Mouse (Mus musculus) ES-Bruce4 (cell line): ENCODE measurements at regions not wholly inside any gene's neighbourhood (a gene's known extent, or its start where the extent isn't known, plus 50 kb on each side); places are given as distances from the start of the nearest gene placed in this dataset.

ENCODE experiments used
- H3K27ac ChIP-seq: 2 replicates; pipeline ENCODE4 v1.5.1; 2012; ENCODE audit warnings: low read length, inconsistent platforms; ENCODE audit not compliant: insufficient read depth
- H3K27me3 ChIP-seq: 2 replicates; pipeline ENCODE4 v1.6.1; 2012; ENCODE audit warnings: mild to moderate bottlenecking, low read length, inconsistent platforms; ENCODE audit not compliant: control insufficient read depth, poor library complexity, insufficient read depth, severe bottlenecking
- H3K36me3 ChIP-seq: 2 replicates; pipeline ENCODE4 v1.6.1; 2012; ENCODE audit warnings: inconsistent platforms, mild to moderate bottlenecking, low read length, moderate library complexity; ENCODE audit not compliant: control insufficient read depth, poor library complexity, insufficient read depth, severe bottlenecking
- H3K4me1 ChIP-seq: one replicate; pipeline ENCODE4 v1.8.1; 2011; ENCODE audit warnings: low read length; ENCODE audit not compliant: control insufficient read depth, insufficient read depth
- H3K4me3 ChIP-seq: 2 replicates; pipeline ENCODE4 v1.5.1; 2011; ENCODE audit warnings: low read depth, mild to moderate bottlenecking, low read length
- H3K9ac ChIP-seq: 2 replicates; pipeline ENCODE4 v1.6.1; 2012; ENCODE audit warnings: low read depth, mild to moderate bottlenecking, inconsistent platforms; ENCODE audit not compliant: poor library complexity, severe bottlenecking
- H3K9me3 ChIP-seq: replicated peaks from 2 replicates; pipeline ENCODE4 v1.6.1; 2012; ENCODE audit warnings: mild to moderate bottlenecking, low read length, inconsistent platforms; ENCODE audit not compliant: control insufficient read depth, poor library complexity, insufficient read depth, severe bottlenecking
- CTCF ChIP-seq: IDR thresholded peaks from one replicate; pipeline ENCODE4 v1.8.1; 2011; ENCODE audit warnings: low read depth, low read length
- EP300 ChIP-seq: IDR thresholded peaks from 2 replicates; pipeline ENCODE4 v1.6.1; 2011; ENCODE audit warnings: low read depth, low read length; ENCODE audit not compliant: insufficient read depth
- POLR2A ChIP-seq: IDR thresholded peaks from one replicate; pipeline ENCODE4 v1.8.1; 2011; ENCODE audit warnings: low read length; ENCODE audit not compliant: insufficient read depth

GRCm38 (mm10) chr11:111175566-111175965 lies 109.6 kb downstream of the Kcnj2 start:
- no peaks in the 10 kb centered on the region for H3K36me3 ChIP-seq
- H3K27ac ChIP-seq = no peak overlapping the region
- H3K27me3 ChIP-seq = no peaks in the 10 kb centered on the region
- TF ChIP-seq POLR2A (no peak), EP300 (no peak), CTCF (no peak)
- no peak overlapping the region for H3K4me3 ChIP-seq
- H3K9ac ChIP-seq = no peak overlapping the region
- H3K9me3 ChIP-seq = no peaks in the 10 kb centered on the region
- H3K4me1 ChIP-seq = no peaks in the 10 kb centered on the region

- no peak overlapping the region for H3K27ac ChIP-seq
- TF ChIP-seq CTCF = no peak
- peaks cover 11% of the 10 kb centered on the region for H3K9me3 ChIP-seq
- H3K36me3 ChIP-seq = no peaks in the 10 kb centered on the region
- H3K9ac ChIP-seq = no peak overlapping the region
- no peak overlapping the region for H3K4me3 ChIP-seq
- no peaks in the 10 kb centered on the region for H3K27me3 ChIP-seq
- no peaks in the 10 kb centered on the region for H3K4me1 ChIP-seq
Observed at GRCm38 (mm10) chr11:111177516-111177915, 111.6 kb downstream of the Kcnj2 start.

DNA sequence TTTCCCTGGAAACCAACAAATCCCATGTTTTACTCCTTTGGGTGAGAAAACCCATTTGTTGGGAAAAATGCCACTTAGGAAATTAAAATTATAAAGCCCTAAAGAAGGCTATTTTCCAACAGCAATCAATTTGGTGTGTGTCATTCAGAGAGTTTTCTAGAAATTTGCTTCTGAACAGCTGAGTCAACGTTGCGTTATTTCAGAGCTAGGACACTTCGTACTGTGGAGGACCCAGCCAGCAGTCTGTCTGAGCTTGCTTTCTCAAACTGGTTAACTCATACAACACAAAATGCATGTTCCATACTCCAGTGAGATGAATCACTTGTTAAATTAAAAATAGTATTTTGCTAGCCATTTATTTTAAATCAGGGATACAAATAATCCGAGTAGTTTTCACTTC lies 131.5 kb downstream of the Kcnj2 start:
- H3K4me1 ChIP-seq = no peaks in the 10 kb centered on the region
- H3K9me3 ChIP-seq = no peaks in the 10 kb centered on the region
- no peak overlapping the region for H3K27ac ChIP-seq
- TF ChIP-seq CTCF (no peak), POLR2A (no peak), EP300 (no peak)
- H3K9ac ChIP-seq = no peak overlapping the region
- H3K27me3 ChIP-seq = no peaks in the 10 kb centered on the region
- H3K4me3 ChIP-seq = no peak overlapping the region
- H3K36me3 ChIP-seq = no peaks in the 10 kb centered on the region

DNA sequence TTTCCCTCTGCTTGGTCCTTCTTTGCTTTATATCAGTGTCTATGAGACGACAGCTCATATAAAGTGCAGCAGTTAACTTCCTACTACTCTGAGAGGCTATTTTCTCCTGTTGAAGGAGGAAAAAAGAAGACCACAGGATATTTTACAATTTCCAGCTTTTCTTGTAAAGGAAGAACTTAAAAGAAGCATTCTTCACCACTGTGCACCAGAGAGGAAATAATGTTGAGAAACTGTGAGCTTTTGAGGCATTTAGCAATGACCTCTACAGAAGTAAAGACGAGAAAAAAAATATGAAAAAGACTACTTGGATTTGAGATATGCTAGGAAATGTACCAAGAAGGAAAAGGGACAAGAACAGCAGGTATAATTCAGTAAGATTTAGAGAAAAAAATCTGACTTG lies 134.5 kb downstream of the Kcnj2 start:
- H3K9ac ChIP-seq = no peak overlapping the region
- no peak overlapping the region for H3K4me3 ChIP-seq
- H3K4me1 ChIP-seq = no peaks in the 10 kb centered on the region
- TF ChIP-seq EP300 = no peak
- no peak for TF ChIP-seq POLR2A
- no peak for TF ChIP-seq CTCF
- no peak overlapping the region for H3K27ac ChIP-seq
- H3K36me3 ChIP-seq = no peaks in the 10 kb centered on the region
- no peaks in the 10 kb centered on the region for H3K27me3 ChIP-seq
- H3K9me3 ChIP-seq = no peaks in the 10 kb centered on the region

GRCm38 (mm10) chr11:111202780-111203179 lies 136.8 kb downstream of the Kcnj2 start:
- H3K9ac ChIP-seq = no peak overlapping the region
- no peaks in the 10 kb centered on the region for H3K36me3 ChIP-seq

DNA sequence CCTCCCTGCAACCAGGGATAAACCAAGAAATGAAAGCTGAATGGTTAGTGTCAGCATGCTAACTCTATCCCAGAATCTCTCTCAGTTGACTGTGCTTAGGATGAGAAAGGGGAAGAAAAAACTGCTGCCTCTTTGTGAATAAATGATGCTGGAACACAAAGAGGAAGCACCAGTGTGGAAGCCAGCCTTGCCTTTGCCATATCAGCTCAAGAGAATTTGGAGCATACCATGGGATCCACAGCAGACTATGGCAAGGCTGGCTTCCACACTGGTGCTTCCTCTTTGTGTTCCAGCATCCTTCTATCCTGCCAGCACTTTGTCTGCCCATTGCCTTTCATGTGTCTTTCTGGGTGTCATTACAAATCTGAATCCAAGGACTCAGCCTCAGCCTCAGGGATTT lies 144.6 kb downstream of the Kcnj2 start:
- Histone ChIP-seq H3K9me3 (peaks cover 20% of the 10 kb centered on the region), H3K27me3 (no peaks in the 10 kb centered on the region), H3K4me3 (no peak overlapping the region), H3K27ac (no peak overlapping the region), H3K36me3 (no peaks in the 10 kb centered on the region), H3K9ac (no peak overlapping the region), H3K4me1 (no peaks in the 10 kb centered on the region)
- TF ChIP-seq EP300 (no peak), CTCF (no peak), POLR2A (no peak)

More at GRCm38 (mm10) chr11:111202780-111203179, 136.8 kb downstream of the Kcnj2 start:
- H3K27me3 ChIP-seq = no peaks in the 10 kb centered on the region
- no peaks in the 10 kb centered on the region for H3K4me1 ChIP-seq
- no peaks in the 10 kb centered on the region for H3K9me3 ChIP-seq
- TF ChIP-seq CTCF (no peak), EP300 (no peak), POLR2A (no peak)
- no peak overlapping the region for H3K4me3 ChIP-seq
- no peak overlapping the region for H3K27ac ChIP-seq

- no peak for TF ChIP-seq CTCF
- TF ChIP-seq EP300 = no peak
- no peak for TF ChIP-seq POLR2A
- peaks cover 20% of the 10 kb centered on the region for H3K9me3 ChIP-seq
- H3K4me3 ChIP-seq = no peak overlapping the region
- no peaks in the 10 kb centered on the region for H3K36me3 ChIP-seq
- H3K4me1 ChIP-seq = no peaks in the 10 kb centered on the region
- no peaks in the 10 kb centered on the region for H3K27me3 ChIP-seq
- H3K9ac ChIP-seq = no peak overlapping the region
- H3K27ac ChIP-seq = no peak overlapping the region
Observed at GRCm38 (mm10) chr11:111212038-111212701, 146.2 kb downstream of the Kcnj2 start.
